Mouse (Mus musculus) CH12.LX (cell line): Measurements from ENCODE around the gene Amdhd1.

Experiments
- BHLHE40 ChIP-seq: IDR thresholded peaks from 2 replicates; pipeline ENCODE4 v1.6.1; 2011; ENCODE audit warnings: mild to moderate bottlenecking, low read depth, low read length, improper control_type of control experiment
- CHD2 ChIP-seq: IDR thresholded peaks from 2 replicates; pipeline ENCODE4 v1.6.1; 2011; ENCODE audit warnings: low read length, improper control_type of control experiment
- CTCF ChIP-seq, 2 experiments: IDR thresholded peaks in 1 of 2; conservative IDR thresholded peaks in 1 of 2; 2 replicates each; pipeline ENCODE4 v1.5.1; 2011 to 2012; ENCODE audit warnings: low read depth in 2 of 2, low read length in 2 of 2, improper control_type of control experiment in 1 of 2, inconsistent platforms in 1 of 2, mild to moderate bottlenecking in 1 of 2, moderate library complexity in 1 of 2
- EP300 ChIP-seq: IDR thresholded peaks from 2 replicates; pipeline ENCODE4 v1.6.1; 2011; ENCODE audit warnings: low read length, improper control_type of control experiment
- MEF2A ChIP-seq: IDR thresholded peaks from 2 replicates; pipeline ENCODE4 v1.6.1; 2014; ENCODE audit warnings: low read depth, mild to moderate bottlenecking, inconsistent platforms, low read length, improper control_type of control experiment, borderline replicate concordance
- NELFE ChIP-seq: IDR thresholded peaks from 2 replicates; pipeline ENCODE4 v1.6.1; 2011; ENCODE audit warnings: low read depth, low read length, improper control_type of control experiment
- POLR2A ChIP-seq: IDR thresholded peaks from 2 replicates; pipeline ENCODE4 v1.6.1; 2011; ENCODE audit warnings: low read depth, mild to moderate bottlenecking, improper control_type of control experiment, low read length
- SMC3 ChIP-seq: IDR thresholded peaks from 2 replicates; pipeline ENCODE4 v1.6.1; 2011; ENCODE audit warnings: low read depth, low read length, improper control_type of control experiment
- TCF12 ChIP-seq: IDR thresholded peaks from 2 replicates; pipeline ENCODE4 v1.6.1; 2014; ENCODE audit warnings: low read depth, mild to moderate bottlenecking, inconsistent platforms, low read length, improper control_type of control experiment
- USF1 ChIP-seq: IDR thresholded peaks from 2 replicates; pipeline ENCODE4 v1.6.1; 2014; ENCODE audit warnings: low read depth, mild to moderate bottlenecking, inconsistent platforms, low read length, improper control_type of control experiment
- ZNF384 ChIP-seq: IDR thresholded peaks from 2 replicates; pipeline ENCODE4 v1.6.1; 2012; ENCODE audit warnings: low read depth, low read length, improper control_type of control experiment, inconsistent platforms

GRCm38 (mm10) chr10:93519756-93520155 is 20.1 kb downstream of the Amdhd1 start:
- TF ChIP-seq CTCF (conservative IDR thresholded peaks at IDR 0.05 in 1 of 2, IDR thresholded peaks at IDR 0.05 in 1 of 2; ENCODE audit: low read depth in 2 of 2, low read length in 2 of 2) (no peak), POLR2A (no peak), ZNF384 (no peak), SMC3 (no peak), CHD2 (no peak), BHLHE40 (no peak), TCF12 (no peak), NELFE (no peak), EP300 (no peak), USF1 (no peak), MEF2A (no peak)
